Mouse (Mus musculus) myocyte (in vitro differentiated cells): ENCODE measurements at regions not wholly inside any gene's neighbourhood (a gene's known extent, or its start where the extent isn't known, plus 50 kb on each side); places are given as distances from the start of the nearest gene placed in this dataset.

ENCODE experiments used
- H3K27me3 ChIP-seq: one replicate; pipeline ENCODE4 v1.6.1; 2011; ENCODE audit not compliant: control insufficient read depth, insufficient read depth, insufficient read length
- H3K36me3 ChIP-seq: one replicate; pipeline ENCODE4 v1.6.1; 2011; ENCODE audit not compliant: control insufficient read depth, insufficient read depth
- H3K4me2 ChIP-seq: one replicate; pipeline ENCODE4 v1.6.1; 2011; ENCODE audit warnings: low read depth, control low read depth
- H3K4me3 ChIP-seq: one replicate; pipeline ENCODE4 v1.5.1; 2011; ENCODE audit warnings: mild to moderate bottlenecking, control low read depth, moderate library complexity
- H3K79me2 ChIP-seq: one replicate; pipeline ENCODE4 v1.6.1; 2011; ENCODE audit not compliant: control insufficient read depth, insufficient read depth
- H3ac ChIP-seq: one replicate; pipeline ENCODE4 v1.6.1; 2011; ENCODE audit not compliant: control insufficient read depth, insufficient read length
- CEBPB ChIP-seq: IDR thresholded peaks from 2 replicates; pipeline ENCODE4 v1.6.1; 2011; ENCODE audit warnings: mild to moderate bottlenecking, moderate library complexity; ENCODE audit not compliant: poor library complexity, insufficient read depth, severe bottlenecking
- TCF3 ChIP-seq: IDR thresholded peaks from one replicate; pipeline ENCODE4 v1.6.1; 2011; ENCODE audit warnings: low read depth, control low read depth; ENCODE audit not compliant: insufficient read length

DNA sequence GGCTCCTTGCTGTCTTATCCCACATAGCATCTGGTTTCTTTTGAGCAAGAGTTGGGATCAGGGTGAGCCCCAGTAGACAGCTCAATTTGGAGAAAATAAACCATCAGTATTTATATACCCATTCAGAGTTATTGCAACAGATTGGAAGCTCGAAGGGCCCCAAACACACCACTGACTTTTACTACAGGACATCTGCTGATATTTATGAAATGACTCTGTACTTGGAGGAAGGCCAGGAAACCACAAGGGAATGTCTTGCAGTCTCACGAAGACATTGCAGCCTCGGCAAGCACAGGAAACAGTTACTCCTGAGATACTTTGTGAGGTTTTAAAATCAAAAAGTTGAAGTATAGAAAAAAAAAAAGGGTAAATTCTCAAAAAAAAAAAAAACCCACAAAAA is 375.1 kb upstream of the 4931408C20Rik start:
- no peaks in the 10 kb centered on the region for H3K79me2 ChIP-seq
- H3K4me3 ChIP-seq = no peak overlapping the region
- no peak overlapping the region for H3K4me2 ChIP-seq
- H3K27me3 ChIP-seq = no peaks in the 10 kb centered on the region
- H3ac ChIP-seq = no peak overlapping the region
- TF ChIP-seq TCF3 (no peak), CEBPB (0 out of 2 replicates have a peak, but pooled peaks have one; percentile 10)
- no peaks in the 10 kb centered on the region for H3K36me3 ChIP-seq
